ENCODE assay signal across 18 mouse cellular contexts in the genomic region with DNA sequence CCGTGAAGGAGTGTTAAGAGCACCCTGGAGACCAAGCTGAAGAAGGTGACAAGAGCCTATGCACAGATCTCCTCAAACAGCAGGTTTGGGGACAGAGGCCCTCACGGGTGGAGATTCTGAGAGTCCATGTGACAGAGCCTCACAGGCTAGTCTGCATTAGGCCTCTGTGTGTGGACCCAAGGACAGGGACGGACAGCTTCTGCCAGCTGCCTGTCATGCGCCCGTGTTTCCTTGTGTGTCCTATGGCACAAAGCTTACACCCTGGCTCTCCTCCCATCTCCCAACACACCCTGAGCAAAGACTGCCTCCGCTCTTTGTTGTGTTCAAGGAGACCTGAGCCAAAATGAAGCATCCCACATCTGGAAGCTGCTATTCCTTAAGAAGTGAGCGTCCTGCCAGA.
"Had no signal": no experiment of that assay in that cellular context is flagged by ENCODE, and none has a peak within 500 bp of the region (broad histone marks: within the 10 kb centered on the region; RNA-seq: fewer than 3 reads in every experiment).

No protein-coding gene starts in this region.

- H3K27me3 ChIP-seq: kidney, embryonic 15.5 days; limb, embryonic 12.5 days; limb, embryonic 15.5 days; liver, embryonic 13.5 days; midbrain, embryonic 12.5 days; neural tube, embryonic 13.5 days had no signal

- H3K36me3 ChIP-seq: kidney, embryonic 15.5 days; limb, embryonic 12.5 days; limb, embryonic 15.5 days; liver, embryonic 13.5 days; midbrain, embryonic 12.5 days; neural tube, embryonic 13.5 days had no signal

- H3K27ac ChIP-seq: kidney, embryonic 15.5 days; left cerebral cortex, adult 2 months; limb, embryonic 15.5 days; macrophage; midbrain, embryonic 12.5 days; neural tube, embryonic 13.5 days had no signal

- H3K4me1 ChIP-seq: midbrain, embryonic 12.5 days had no signal

- ATAC-seq: midbrain, embryonic 16.5 days had no signal

- H3K9me3 ChIP-seq: kidney, embryonic 15.5 days; limb, embryonic 12.5 days; limb, embryonic 15.5 days; liver, embryonic 13.5 days; midbrain, embryonic 12.5 days; neural tube, embryonic 13.5 days had no signal

- H3K9ac ChIP-seq: kidney, embryonic 15.5 days; limb, embryonic 12.5 days; limb, embryonic 15.5 days; liver, embryonic 13.5 days; midbrain, embryonic 12.5 days; neural tube, embryonic 13.5 days had no signal

- DNase-seq: kidney, adult 8-10 months; layer of hippocampus, postnatal 36 days; liver, embryonic 13.5 days; lung, adult 2 months; retina, postnatal 1 day; right cerebral cortex, postnatal 25 days; spleen, adult 18-20 months; thymus, adult 18-20 months; thymus, postnatal 36 days had no signal

- H3K4me2 ChIP-seq: kidney, embryonic 15.5 days; limb, embryonic 12.5 days; limb, embryonic 15.5 days; liver, embryonic 13.5 days; midbrain, embryonic 12.5 days; neural tube, embryonic 13.5 days had no signal

- H3K4me3 ChIP-seq: kidney, embryonic 15.5 days; left cerebral cortex, adult 2 months; limb, embryonic 12.5 days; limb, embryonic 15.5 days; liver, embryonic 13.5 days; midbrain, embryonic 12.5 days; myocyte; neural tube, embryonic 13.5 days had no signal
